Mouse (Mus musculus): ENCODE measurements around the gene Musk.

GRCm38 (mm10) chr4:58240416-58240815 is 45.3 kb upstream of the Musk start:
- no peak for TF ChIP-seq GATA1 (IDR thresholded peaks at IDR 0.05; ENCODE audit: borderline replicate concordance, low read length)
- no peak for TF ChIP-seq FLI1 (IDR thresholded peaks at IDR 0.05; ENCODE audit: low read length)

Data from megakaryocyte, embryonic 14.5 days (primary cell).